Mouse (Mus musculus) spleen, adult 2 months (tissue): Measurements from ENCODE around the gene Rasgef1b.

ENCODE experiments used
- CTCF ChIP-seq: fragments of 200-500 bp; IDR thresholded peaks from 2 replicates; pipeline ENCODE4 v1.5.1; 2011; ENCODE audit warnings: mild to moderate bottlenecking, inconsistent platforms; ENCODE audit not compliant: insufficient read depth, insufficient read length, insufficient replicate concordance; ENCODE audit errors: extremely low read depth
- POLR2A ChIP-seq: fragments of 200-500 bp; IDR thresholded peaks from 2 replicates; pipeline ENCODE4 v1.6.1; 2011; ENCODE audit warnings: low read depth, low read length, inconsistent platforms

GRCm38 (mm10) chr5:99404403-99405170 lies 324.3 kb downstream of the Rasgef1b start:
- TF ChIP-seq POLR2A (no peak), CTCF (no peak)
